ENCODE assay signal across 16 mouse cellular contexts in genomic region chr6:34083471-34083870, GRCm38 (mm10). TPM values are rescaled to one million over a fixed set of nuclear protein-coding genes. Genes with fewer than 3 reads are reported as not detected.
DNase-seq lines count a peak whose midpoint lies in the region.
"Had no signal": no experiment of that assay in that cellular context is flagged by ENCODE, and none has a peak within 500 bp of the region (broad histone marks: within the 10 kb centered on the region; RNA-seq: fewer than 3 reads in every experiment).

No protein-coding gene starts in this region.

- DNase-seq in adrenal gland, postnatal 10 days = peak; percentile 12
- DNase-seq in adrenal gland, adult 8-10 months = no peak
- DNase-seq in 3134 (ENCODE audit: extremely low read depth, insufficient read length, low spot score) = peak; percentile 20
- peak; percentile 39 for DNase-seq in Muller cell, postnatal 12 days (ENCODE audit: inconsistent ontology term)
- peak; percentile 57 for DNase-seq in brain, adult 2 months (ENCODE audit: low read depth, low spot score)
- DNase-seq in kidney, adult 11 months = no peak
- DNase-seq in embryo, embryonic 10 days (ENCODE audit: low spot score) = no peak
- DNase-seq in retina, embryonic 14.5 days (ENCODE audit: low spot score) = no peak
- DNase-seq: cerebellum, adult 9-11 months; gastrocnemius, postnatal 10 days; heart, postnatal 10 days; kidney, postnatal 36 days; liver, postnatal 0 days; right cerebral cortex, adult 18-20 months; thymus, postnatal 36 days had no signal

RNA-seq across cellular contexts. Expression of gene Lrguk, which starts 54.2 kb away (rescaled TPM):
- total RNA-seq in adrenal gland, postnatal 10 days (2021) = under 1 TPM; 0.45 to 0.76 TPM
- total RNA-seq in adrenal gland, adult 8-10 months (2022) = 1 to 10 TPM in 2 of 4 experiments, under 1 TPM in 2; 0.63 to 1.7 (median 1.1) TPM
- total RNA-seq: granulocyte monocyte progenitor cell, adult 5-6 weeks had no signal

Comparison
In these comparisons a context has a peak if more than half of its experiments do, and no peak if none do; other contexts are left out.
1. DNase-seq: peak in adrenal gland, postnatal 10 days (single experiment), 3134 (single experiment), Muller cell, postnatal 12 days (single experiment) and brain, adult 2 months (single experiment); none in adrenal gland, adult 8-10 months (single experiment), kidney, adult 11 months (single experiment), embryo, embryonic 10 days (single experiment) and retina, embryonic 14.5 days (single experiment).